Mouse (Mus musculus) mouse embryonic stem cell (cell line): ENCODE measurements around the gene Chd1.

Experiments
- in situ Hi-C, 2 experiments: fragments of 300-500 bp; cut with MboI; formaldehyde crosslinking; loops; 1 replicate in 1 of 2; 3 replicates in 1 of 2; pipeline ENCODE4 v1.14.3; 2019 to 2020; ENCODE audit warnings: low sequenced_read_pairs in 2 of 2, low pct_unique_long_range_greater_than_20kb in 1 of 2, mixed read lengths in 1 of 2; ENCODE audit not compliant: unreplicated experiment in 1 of 2

Gene Chd1

GRCm38 (mm10) chr17:15804008-15804812 is 99.4 kb downstream of the Chd1 start:
- in situ Hi-C loops: loop anchor here (25.0 kb wide), 1 partner anchor 1108 kb away; no protein-coding TSS in a partner anchor

GRCm38 (mm10) chr17:15807295-15807984 is 102.7 kb downstream of the Chd1 start:
- in situ Hi-C loops: loop anchor here (25.0 kb wide), 1 partner anchor 1105 kb away; no protein-coding TSS in a partner anchor

GRCm38 (mm10) chr17:15808015-15808414 is 103.2 kb downstream of the Chd1 start:
- in situ Hi-C loops: loop anchor here (25.0 kb wide), 1 partner anchor 1104 kb away; no protein-coding TSS in a partner anchor

GRCm38 (mm10) chr17:15808468-15809374 is 104.0 kb downstream of the Chd1 start:
- in situ Hi-C loops: loop anchor here (25.0 kb wide), 1 partner anchor 1104 kb away; no protein-coding TSS in a partner anchor

GRCm38 (mm10) chr17:15809949-15810348 is 105.2 kb downstream of the Chd1 start:
- in situ Hi-C loops: loop anchor here (25.0 kb wide), 1 partner anchor 1102 kb away; no protein-coding TSS in a partner anchor

- in situ Hi-C loops: loop anchor here (25.0 kb wide), 1 partner anchor 1100 kb away; no protein-coding TSS in a partner anchor
Observed at GRCm38 (mm10) chr17:15812136-15812778, 107.5 kb downstream of the Chd1 start.

- in situ Hi-C loops: loop anchor here (25.0 kb wide), 1 partner anchor 1099 kb away; no protein-coding TSS in a partner anchor
Observed at GRCm38 (mm10) chr17:15813658-15814212, 109.0 kb downstream of the Chd1 start.

- in situ Hi-C loops: loop anchor here (25.0 kb wide), 1 partner anchor 1097 kb away; no protein-coding TSS in a partner anchor
Observed at GRCm38 (mm10) chr17:15815312-15816018, 110.7 kb downstream of the Chd1 start.

- in situ Hi-C loops: loop anchor here (25.0 kb wide), 1 partner anchor 1096 kb away; no protein-coding TSS in a partner anchor
Observed at GRCm38 (mm10) chr17:15816379-15817095, 111.8 kb downstream of the Chd1 start.

GRCm38 (mm10) chr17:15817096-15817450 is 112.3 kb downstream of the Chd1 start:
- in situ Hi-C loops: loop anchor here (25.0 kb wide), 1 partner anchor 1095 kb away; no protein-coding TSS in a partner anchor

- in situ Hi-C loops: loop anchor here (25.0 kb wide), 1 partner anchor 1095 kb away; no protein-coding TSS in a partner anchor
Observed at GRCm38 (mm10) chr17:15817634-15818033, 112.9 kb downstream of the Chd1 start.

GRCm38 (mm10) chr17:15818372-15818771 is 113.6 kb downstream of the Chd1 start:
- in situ Hi-C loops: loop anchor here (25.0 kb wide), 1 partner anchor 1094 kb away; no protein-coding TSS in a partner anchor

GRCm38 (mm10) chr17:15820146-15820545 is 115.4 kb downstream of the Chd1 start:
- in situ Hi-C loops: loop anchor here (25.0 kb wide), 1 partner anchor 1092 kb away; no protein-coding TSS in a partner anchor

- in situ Hi-C loops: loop anchor here (25.0 kb wide), 1 partner anchor 1092 kb away; no protein-coding TSS in a partner anchor
Observed at GRCm38 (mm10) chr17:15820761-15821160, 116.0 kb downstream of the Chd1 start.

GRCm38 (mm10) chr17:15821706-15822105 is 116.9 kb downstream of the Chd1 start:
- in situ Hi-C loops: loop anchor here (25.0 kb wide), 1 partner anchor 1091 kb away; no protein-coding TSS in a partner anchor
